Mouse (Mus musculus) yolk sac, embryonic 10.5 days (tissue): ENCODE measurements around the gene Scaf4.

Experiments used
- DNase-seq: peaks from one replicate; pipeline ENCODE4 v3.0.0-alpha.2; 2017; ENCODE audit warnings: low spot score

Gene Scaf4

DNA sequence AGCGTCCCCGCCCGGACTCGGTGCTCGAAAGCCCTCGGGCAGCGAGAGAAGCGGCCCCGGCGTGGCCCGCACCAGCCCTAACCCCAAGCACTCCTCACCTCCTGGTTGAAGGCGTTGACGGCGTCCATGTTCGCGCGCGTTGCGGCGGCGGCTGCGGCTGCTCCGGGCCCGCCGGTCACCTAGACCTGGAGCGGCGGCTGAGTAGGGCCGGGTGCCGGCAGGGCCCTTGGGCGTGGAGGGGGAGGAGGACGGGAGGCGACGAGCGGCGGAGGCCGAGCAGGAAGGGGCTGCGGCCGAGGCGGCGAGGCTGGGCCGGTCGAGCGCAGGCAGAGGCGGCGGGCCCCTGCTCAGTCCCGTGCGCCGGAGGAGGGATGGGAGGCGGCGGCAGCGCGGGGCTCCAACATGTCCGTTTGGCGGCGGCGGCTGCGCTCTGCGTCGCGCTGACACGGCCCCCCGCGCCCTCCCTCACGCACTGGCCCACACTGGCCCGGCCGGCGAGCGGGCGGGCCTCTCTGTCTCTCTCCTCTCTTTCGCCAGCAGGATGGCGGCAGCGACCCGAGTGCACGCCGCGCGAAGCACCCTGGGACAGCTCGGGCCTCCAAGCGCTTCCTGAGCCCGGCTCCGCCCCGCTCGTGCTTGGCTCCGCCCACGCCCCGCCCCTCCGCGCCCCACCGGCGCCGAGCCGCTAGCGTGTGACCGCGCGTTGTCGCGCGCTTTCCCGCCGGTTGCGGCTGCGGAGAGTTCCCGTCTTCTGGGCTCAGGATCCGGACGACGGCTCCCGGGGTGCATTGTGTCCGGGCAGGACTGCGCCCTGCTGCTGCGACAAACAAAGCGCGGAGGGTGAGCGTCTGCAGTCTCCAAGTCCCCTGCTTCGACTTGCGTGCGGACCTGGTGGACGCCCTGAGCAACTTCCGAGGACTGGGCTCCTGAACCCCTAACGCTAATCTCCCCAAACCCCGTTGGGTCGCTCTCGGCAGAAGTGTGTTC lies at the start of gene Scaf4:
Gene Scaf4 (minus strand): TSS at position 599 of the 987 bp plus-strand sequence.
- peak; percentile 95 for DNase-seq

DNA sequence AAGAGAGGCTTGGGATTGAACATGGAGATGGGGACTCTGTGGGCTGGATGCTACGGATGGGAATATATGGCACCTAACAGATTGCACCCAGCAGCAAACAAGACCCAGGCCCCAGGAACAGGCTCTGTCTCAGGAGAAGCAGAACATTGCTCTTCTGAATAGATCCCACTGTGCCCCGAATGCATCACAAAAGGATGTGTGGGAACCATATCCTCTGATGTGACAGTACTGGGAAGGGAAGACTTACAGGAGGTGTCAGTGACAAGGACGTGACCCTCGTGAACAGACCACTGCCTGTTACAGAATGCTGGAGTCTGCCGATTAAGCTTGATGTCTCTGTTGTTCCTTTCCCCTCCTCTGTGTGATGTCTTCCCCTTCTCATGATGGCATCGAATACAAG lies 48.2 kb upstream of the Scaf4 start:
- no peak for DNase-seq

DNA sequence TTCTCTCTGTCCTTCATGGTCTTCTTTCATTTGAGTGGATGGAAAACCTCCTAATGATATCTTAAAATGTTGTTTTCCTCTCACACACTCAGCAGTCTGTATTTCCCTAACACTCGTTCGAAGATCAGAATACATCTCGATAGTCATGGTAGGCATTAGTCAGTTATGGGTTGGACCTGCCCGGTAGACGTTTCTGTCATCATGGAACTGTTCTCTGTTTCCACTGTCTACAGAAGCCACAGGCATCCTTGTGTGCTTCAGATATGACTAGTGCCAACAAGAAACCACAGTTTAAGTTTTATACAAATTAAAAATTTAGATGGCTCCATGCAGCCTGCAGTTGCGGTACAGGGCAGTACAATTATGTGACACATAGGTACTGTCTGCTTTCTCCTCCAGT lies 46.7 kb upstream of the Scaf4 start:
- no peak for DNase-seq

DNA sequence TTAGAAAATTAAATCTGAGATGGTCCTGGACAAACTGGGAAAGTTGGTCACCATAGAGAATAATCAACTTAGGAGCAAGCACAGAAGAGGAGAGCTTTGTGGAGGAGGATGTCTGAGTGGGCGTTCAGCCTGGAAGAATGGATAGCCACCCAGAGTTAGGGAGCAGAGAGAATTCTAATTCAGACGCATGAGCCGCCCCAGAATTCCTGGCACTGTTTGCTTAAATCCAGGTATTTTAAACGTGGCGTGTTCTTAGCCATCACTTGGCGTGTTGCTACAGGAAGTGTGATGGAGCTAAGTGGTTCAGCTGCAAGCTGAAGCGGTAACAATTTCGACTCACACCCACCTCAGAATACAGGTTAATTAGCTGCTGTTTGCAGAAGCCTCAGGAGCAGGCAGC lies 45.2 kb upstream of the Scaf4 start:
- DNase-seq = no peak

DNA sequence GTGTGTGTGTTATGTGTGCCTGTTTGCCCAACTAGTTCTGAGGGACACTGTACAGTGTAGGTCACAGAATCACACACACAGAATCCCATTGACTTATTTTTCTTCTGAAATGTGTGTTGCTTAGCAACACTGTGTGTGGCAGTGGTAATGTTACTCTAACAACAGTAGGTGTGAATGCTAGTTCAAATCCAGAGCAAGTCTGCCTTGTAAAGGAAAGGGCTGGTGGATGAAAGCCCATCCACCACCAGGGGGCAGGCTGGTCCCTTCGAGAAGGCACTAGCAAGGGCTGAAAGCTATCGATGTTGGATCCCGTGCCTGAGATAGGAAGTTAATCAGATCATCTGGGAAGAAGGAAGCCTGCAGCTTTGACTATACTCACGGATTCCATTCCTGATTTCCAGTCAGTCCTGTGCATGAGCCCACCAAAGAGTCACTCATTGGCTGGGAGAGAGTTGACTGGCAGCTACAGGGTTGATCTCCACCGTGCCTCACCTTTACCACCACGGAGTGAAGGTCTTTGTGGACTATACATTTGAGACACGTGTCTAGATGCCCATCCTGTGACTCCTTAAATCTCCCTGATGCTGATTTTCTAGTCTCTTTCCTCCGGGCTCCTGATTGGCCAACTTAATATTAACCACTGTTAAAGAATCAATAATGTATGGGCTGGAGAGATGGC lies 38.7 kb upstream of the Scaf4 start:
- peak; percentile 60 for DNase-seq

DNA sequence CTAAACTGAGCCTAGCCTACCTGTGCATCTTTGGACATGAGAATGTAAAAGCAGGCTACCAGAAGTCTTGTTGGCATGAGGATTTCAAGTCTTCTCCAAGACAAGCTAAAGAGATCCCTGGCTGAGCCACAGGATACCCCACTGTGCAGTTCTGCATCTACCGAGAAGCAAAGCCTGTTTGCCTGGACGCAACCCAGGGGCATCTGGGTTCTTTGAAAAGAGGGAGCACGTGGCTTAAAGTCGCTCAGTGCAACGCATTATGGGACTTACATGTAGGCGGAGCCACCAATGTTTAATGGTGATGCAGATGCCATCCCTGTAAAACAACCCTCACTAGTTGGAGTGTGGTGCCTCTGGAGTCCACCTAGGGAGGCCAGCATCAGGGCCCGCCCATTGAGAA lies 35.0 kb upstream of the Scaf4 start:
- DNase-seq = no peak

DNA sequence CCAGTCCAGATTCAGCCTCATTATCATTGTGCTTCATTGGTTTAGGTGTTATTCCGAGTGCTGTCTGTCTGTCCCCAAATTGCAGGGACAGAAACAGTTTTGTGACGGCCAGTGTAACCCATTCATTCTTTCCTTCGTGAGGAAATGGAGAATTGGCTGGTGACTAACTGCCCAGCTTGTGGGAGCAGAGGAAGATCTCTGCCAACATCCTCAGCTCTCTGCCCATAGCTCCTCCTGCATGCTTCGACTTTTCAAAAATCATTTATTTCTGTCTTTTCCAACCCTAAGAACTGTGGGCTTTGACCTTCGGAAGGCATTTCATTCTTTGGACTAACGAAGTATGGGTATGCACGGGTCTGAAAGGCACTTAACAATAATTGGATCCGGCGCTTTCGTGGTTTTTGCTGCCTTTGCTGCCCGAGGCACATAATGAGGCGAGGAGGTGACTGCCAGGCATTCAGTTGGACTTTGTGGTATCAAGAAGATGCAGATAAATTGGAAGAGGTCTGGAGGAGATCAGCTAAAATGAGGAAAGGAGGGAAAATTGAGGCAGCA lies 34.1 kb upstream of the Scaf4 start:
- no peak for DNase-seq

DNA sequence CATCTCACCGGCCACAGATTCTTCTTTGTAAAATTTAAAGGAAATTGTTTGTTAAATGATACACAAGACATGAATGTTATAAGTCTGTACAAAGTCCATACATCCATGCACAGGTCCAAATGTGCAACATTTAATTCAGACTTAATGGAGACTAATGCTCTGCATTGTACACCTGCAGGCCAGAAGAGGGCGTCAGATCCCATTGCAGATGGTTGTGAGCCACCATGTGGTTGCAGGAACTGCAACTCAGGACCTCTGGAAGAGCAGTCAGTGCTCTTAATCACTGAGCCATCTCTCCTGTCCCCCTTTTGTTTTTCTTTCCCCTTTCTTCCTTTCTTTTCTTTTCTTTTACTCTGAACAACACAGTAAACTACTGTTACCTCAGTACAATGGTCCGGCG lies 33.5 kb upstream of the Scaf4 start:
- no peak for DNase-seq

DNA sequence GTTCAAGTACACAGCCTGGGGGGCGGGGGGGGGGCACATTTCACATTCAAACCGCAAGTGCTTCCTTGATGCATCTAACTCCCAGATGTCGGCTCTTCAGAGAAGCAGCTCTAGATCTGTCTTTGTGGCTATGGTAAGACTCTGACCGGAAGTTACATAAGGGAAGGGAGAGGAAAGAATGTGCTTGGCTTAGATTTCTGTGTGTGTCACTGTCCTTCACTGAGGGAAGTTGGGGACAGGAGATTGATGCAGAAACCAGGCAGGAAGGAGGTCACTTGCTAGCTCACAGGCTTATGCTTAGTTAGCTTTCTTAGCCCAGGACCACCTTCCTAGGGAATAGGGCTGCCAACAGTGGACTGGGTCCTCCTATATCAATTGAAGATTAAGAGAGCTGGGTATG lies 31.6 kb upstream of the Scaf4 start:
- no peak for DNase-seq

DNA sequence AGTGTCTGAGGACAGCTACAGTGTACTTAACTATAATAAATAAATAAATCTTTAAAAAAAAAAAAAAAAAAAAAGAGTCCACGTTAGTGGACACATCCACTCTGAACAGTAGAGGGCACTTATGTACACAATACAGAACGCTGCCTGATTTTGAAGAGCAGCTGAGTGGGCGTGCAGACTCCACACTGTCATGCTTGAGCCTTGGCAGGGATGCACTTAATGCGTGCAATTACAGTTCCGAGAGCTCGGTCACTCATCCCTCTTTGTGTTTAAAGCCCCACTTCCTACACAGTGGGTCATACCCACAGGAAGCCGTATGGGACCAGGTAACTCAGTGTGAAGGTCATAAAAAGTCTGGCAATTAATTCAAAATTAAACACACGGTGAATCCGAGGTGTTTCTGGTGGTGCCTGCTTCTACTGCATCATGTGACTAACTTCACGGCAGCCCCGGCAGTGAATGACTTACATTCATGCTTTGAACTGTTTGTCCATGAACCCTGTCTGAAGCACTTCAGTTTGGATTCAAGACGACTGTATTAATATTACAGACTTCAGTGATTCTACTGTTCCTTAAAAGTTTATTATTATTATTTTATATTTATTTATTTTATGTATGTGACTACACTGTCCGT lies 28.3 kb upstream of the Scaf4 start:
- no peak for DNase-seq

DNA sequence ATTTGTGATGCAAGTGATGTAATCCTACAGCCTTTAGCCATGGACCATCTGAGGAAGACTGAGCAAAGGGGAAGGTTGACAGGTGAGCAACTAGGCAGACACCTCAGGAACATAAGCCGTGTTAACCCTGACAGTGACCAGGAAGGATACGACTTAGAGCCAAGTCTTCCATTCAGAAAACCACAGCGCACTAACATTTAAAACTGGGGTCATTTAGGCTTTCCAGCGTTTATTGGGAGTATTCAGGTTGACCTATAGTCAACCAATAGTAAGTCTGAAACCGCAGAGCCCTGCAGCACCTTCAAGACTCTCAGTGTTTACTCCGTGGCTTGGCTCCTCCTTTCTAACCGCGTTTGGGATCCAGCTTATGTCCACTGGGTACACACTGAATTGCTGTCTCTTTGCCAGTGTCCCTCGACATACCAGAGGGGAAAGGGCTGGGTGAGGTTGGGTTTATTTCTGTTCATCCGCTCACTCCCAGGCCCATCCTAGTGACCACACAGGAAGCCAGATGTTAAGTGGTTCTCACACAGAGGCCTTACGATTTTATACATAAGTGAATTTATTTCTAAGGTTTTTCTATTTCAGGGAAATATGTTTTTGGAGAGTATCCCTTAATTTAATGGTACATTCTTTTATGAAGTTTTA lies 26.3 kb upstream of the Scaf4 start:
- no peak for DNase-seq

DNA sequence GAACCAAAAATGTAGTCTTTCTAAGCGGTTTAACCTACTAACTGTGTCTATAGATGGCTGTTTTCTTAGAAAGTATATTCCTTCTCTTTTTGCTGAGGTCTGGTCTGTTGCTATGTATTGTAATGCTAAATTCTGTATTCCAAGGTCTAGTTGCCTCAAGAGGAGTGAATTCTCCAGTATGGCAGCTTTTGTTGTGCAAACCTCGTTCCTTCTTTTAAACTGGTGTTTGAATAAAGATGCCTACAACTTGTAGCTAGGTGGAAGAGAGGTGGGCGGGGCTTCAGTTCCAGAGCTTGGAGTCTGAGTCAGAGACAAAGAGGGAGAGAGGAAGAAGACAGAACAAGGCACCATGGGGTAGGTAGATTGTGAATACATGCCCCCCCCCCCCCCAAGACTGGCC lies 25.5 kb upstream of the Scaf4 start:
- no peak for DNase-seq

DNA sequence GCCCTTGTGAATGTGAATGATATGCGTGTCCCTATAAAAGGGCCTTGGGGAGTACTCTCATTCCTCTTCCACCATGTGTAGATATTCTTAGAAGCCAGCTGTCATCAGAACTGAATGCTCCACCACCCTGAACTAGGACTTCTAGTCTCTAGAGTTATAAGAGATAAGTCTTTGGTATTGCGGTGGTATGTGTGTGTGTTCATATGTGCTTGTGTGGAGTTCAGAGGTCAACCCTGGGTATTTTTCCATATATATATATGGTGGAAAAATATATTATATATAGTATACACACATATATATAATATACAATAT lies 19.6 kb upstream of the Scaf4 start:
- no peak for DNase-seq

DNA sequence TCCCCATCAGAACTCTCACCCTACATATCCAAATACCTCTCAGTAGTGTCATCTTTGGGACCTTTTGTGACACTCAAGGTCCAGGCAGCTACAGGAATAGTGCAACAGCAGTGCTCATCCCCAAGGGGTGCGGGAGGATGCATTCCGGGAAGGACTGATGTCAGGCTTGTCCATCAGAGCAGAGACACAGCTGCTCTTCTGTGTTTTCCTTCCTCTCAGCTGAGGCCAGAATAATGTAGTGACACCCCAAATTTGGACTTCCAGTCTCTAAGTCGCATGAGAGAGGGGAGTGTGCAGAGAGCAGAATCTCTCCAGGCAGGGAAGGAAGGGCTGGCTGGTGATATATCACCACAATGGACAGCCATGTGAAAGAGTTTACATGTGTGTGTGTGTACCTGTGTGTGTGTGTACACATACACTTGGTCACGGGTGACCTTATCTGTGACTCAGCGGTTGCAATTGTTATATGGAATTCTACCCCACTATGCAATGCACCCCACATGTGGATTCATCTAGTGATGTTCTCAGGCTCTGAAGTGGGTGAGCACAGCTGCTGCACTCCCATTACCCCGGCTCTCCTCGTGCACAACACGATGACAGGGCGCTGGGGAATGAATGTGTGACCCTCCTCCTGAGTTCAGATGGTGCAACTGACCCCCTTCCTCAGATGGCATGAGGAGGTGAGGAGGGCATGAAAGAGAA lies 19.1 kb upstream of the Scaf4 start:
- no peak for DNase-seq

DNA sequence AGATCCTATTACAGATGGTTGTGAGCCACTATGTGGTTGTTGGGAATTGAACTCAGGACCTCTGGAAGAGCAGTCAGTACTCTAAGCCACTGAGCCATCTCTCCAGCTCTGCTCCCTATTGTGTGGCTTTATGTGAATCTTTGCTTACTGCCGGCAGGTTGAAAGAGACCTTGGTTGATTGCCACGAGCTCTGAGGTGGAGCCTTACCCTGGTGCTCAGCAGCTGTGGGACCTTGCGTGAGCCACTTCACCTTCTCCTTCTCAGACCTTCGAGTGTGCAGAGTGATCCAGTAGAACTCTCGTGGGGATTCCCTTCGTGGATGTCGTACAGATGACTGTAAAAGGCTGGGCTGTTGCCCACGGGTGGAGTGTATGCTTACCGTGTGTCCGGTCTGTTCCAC lies 17.4 kb upstream of the Scaf4 start:
- DNase-seq = no peak

DNA sequence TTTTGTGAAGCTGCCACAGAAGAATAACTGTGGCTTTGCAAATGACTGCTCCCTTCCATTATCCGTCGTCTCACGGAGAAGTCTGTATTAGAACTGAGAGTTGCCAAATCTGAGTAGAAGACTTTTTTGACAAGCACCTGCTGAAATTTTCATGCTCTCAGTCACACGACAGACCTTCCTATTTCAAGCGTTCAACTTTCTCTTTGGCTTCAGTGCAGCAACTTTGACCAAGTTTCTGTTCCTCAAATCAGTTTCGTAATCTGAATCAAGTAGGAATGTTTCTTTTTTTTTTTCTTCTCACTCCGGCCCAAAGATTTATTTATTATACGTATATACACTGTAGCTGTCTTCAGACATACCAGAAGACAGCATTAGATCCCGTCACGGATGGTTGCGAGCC lies 16.6 kb upstream of the Scaf4 start:
- DNase-seq = no peak

DNA sequence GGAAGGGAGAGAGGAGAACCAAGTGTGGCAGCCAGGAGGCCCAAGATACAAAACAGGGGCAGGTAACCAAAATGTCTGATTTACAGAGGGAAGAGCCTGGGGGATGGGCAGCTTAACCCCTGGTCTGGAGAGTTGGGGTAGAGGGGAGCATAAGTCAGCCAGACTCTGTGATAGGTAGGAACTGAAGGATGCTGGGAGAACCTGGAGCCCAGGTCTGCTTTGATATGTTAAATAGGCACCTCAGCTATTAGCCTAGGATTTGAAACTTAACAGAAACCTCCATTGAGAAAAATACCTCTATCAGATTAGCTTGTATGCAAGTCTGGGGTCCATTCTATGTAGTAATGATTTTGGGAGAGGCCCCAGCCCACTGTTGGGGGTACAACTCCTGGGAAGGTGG lies 15.3 kb upstream of the Scaf4 start:
- DNase-seq = no peak

DNA sequence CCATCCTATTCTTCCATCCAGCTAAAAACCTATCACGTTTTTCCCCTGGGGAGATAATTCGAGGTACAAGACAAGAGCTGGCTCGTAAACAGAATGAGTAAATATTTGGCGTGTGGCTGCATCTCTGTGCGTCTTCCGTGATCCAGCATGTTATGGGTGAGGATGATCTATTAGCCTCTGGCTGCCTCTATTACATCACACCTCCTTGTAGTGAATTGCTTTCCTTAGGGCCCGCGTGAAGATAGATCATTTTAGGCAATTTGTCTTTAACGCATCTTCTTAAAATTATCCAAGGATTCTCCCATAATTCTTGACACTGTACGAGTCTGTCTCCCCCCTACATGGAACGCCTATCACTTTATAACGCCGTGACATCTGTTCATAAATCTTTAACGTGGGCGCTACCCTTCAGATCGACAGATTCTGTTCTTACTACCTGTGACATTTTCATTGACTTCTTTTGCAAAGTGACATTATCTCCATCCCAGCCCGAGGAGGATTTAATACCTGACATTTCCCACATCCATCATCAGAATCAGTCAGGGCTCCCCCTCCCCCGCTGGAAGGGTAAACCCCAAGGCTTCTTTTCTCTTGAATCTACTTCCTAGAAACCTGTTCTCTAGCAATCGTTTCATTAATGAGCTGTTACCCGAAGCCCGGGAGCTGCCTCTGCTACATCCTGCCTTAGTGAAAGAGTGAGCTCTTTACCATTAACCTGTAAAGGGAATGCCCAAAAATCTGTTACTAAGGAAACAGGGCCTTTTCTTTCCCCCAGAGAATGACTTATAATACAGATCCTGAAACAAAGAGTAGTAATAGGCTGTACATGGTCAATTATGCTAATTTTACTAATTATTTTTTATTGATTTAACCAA lies 14.4 kb upstream of the Scaf4 start:
- DNase-seq = no peak

DNA sequence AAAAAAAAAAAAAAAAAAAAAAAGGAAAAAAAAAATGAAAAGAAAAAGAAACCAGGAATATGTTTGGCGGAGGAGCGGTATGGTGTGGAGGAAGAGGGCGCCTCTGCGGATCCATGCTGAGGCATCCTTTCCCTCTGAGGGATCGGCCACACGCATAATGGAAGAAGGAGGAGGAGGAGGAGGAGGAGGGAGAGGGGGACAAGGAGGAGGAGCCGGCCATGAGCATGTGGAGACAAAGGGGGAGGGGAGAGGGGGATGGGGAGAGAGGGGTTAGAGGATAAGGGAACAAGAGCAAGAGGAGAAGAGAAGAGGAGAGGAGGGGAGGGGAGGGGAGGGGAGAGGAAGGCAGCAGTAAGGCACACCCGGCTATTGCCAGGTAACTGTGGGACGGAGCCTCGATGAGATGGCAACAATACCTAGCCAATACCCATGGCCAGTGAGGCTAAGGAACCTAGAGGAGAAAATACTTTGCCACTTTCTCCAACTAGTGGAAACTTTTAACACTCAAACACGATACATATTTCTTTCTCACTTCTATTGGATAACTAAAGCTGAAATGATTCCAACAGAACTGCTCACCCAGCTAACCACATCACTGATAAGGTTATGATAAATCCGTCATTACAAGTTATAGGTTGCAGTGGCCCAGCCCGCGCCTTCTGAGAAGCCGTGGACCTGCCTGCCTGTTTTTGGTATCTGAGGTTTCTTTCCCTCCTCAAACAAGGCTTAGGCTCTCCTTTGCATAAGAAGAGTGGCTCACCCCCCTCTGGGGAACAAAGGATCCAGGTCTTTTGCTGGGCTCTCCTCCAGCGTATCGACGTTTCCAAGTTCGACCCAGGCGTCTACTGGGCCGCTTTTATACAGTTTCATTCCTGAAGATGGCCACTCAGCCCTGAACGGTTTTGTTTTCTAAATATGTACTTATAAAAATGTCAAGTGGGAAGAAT lies 13.4 kb upstream of the Scaf4 start:
- no peak for DNase-seq

DNA sequence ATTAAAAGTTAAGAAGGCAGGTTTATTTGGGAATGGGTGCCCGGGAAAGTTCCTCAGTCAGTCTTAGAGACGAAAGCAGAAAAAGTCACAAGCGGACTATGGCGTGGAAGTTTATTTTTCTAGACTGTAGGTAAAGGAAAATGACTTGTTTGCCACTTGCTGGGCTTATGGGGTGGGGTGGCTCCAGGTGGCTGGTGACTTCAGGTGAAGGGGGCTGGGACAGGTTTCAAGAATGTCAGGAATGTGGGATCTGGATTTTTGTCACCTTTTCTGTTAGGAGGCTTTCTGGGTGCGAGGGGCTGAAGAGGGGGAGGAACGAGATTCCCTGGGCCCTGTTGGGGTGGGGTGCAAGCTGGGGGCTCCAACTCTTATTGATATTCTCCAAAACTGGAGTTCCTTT lies 7.4 kb upstream of the Scaf4 start:
- DNase-seq = no peak
